Mouse (Mus musculus) hindbrain, embryonic 16.5 days (tissue): ENCODE measurements around the gene Cntrl. TPM values are rescaled to one million over a fixed set of nuclear protein-coding genes. Genes with fewer than 3 reads are reported as not detected.

Experiments used
- ATAC-seq: fragments of 200-750 bp; cut with Nextera tagmentation; 2 replicates; pipeline ENCODE4 v1.8.0; 2017; ENCODE audit warnings: moderate TSS enrichment, moderate library complexity
- H3K27ac ChIP-seq: fragments of 300-500 bp; sonication (generic); 2 replicates; pipeline ENCODE4 v1.5.1; 2014; ENCODE audit warnings: low read depth, mild to moderate bottlenecking, control low read depth, low read length, moderate library complexity
- H3K27me3 ChIP-seq: fragments of 300-500 bp; sonication (generic); replicated peaks from 2 replicates; pipeline ENCODE4 v1.6.1; 2014; ENCODE audit warnings: low read length; ENCODE audit not compliant: control insufficient read depth, insufficient read depth
- H3K36me3 ChIP-seq: fragments of 300-500 bp; sonication (generic); 2 replicates; pipeline ENCODE4 v1.6.1; 2014; ENCODE audit warnings: mild to moderate bottlenecking, low read length, moderate library complexity, mixed read lengths; ENCODE audit not compliant: control insufficient read depth, insufficient read depth
- H3K4me1 ChIP-seq: fragments of 300-500 bp; sonication (generic); 2 replicates; pipeline ENCODE4 v1.6.1; 2014; ENCODE audit warnings: low read depth, low read length; ENCODE audit not compliant: control insufficient read depth, insufficient read depth
- H3K4me2 ChIP-seq: fragments of 300-500 bp; sonication (generic); 2 replicates; pipeline ENCODE4 v1.6.1; 2014; ENCODE audit warnings: mild to moderate bottlenecking, low read length, control low read depth, moderate library complexity
- H3K4me3 ChIP-seq: fragments of 300-500 bp; sonication (generic); 2 replicates; pipeline ENCODE4 v1.5.1; 2014; ENCODE audit warnings: mild to moderate bottlenecking, low read length, control low read depth, moderate library complexity
- H3K9ac ChIP-seq: fragments of 300-500 bp; sonication (generic); 2 replicates; pipeline ENCODE4 v1.6.1; 2014; ENCODE audit warnings: low read depth, mild to moderate bottlenecking, control low read depth, low read length, moderate library complexity
- H3K9me3 ChIP-seq: fragments of 300-500 bp; sonication (generic); 2 replicates; pipeline ENCODE4 v1.6.1; 2014; ENCODE audit warnings: mild to moderate bottlenecking, low read length, moderate library complexity; ENCODE audit not compliant: control insufficient read depth
- WGBS: fragments of 180-500 bp; shearing (Covaris S2); extraction: QIAGEN DNeasy Blood & Tissue Kit; methylation state at CpG from one replicate; pipeline ENCODE4 v1.1.7; 2014; 5-methylcytosine and 5-hydroxymethylcytosine counted together
- polyA plus RNA-seq: library from polyadenylated mRNA; unstranded; fragments of >200 nt; fragmentation: Nextera tagmentation; extraction: Ambion mirVana; gene quantifications from 2 replicates; pipeline ENCODE4 v1.2.1, GENCODE M21; 2015

Gene Cntrl
- polyA plus RNA-seq, 1 experiment from 2014 or later, result 8.9 TPM

- ATAC-seq, result no peak
- no peak overlapping the region for H3K4me2 ChIP-seq
- H3K27me3 ChIP-seq, result no peaks in the 10 kb centered on the region
- no peak overlapping the region for H3K4me3 ChIP-seq
- H3K4me1 ChIP-seq, result no peaks in the 10 kb centered on the region
- no peak overlapping the region for H3K9ac ChIP-seq
- H3K9me3 ChIP-seq, result no peaks in the 10 kb centered on the region
- peaks cover 23% of the 10 kb centered on the region for H3K36me3 ChIP-seq
- WGBS, result 94% methylated on average over 12 of the region's 12 CpGs
- H3K27ac ChIP-seq, result no peak overlapping the region
These were observed 66.2 kb downstream of the Cntrl start for GRCm38 (mm10) chr2:35175281-35176065.

GRCm38 (mm10) chr2:35178153-35178552 lies 68.9 kb downstream of the Cntrl start:
- Histone ChIP-seq H3K4me2 (no peak overlapping the region), H3K9ac (no peak overlapping the region), H3K27ac (no peak overlapping the region), H3K9me3 (no peaks in the 10 kb centered on the region), H3K36me3 (peaks cover 22% of the 10 kb centered on the region), H3K4me3 (no peak overlapping the region), H3K4me1 (no peaks in the 10 kb centered on the region), H3K27me3 (no peaks in the 10 kb centered on the region)
- ATAC-seq, result no peak
- WGBS, result 81% methylated on average over 3 of the region's 3 CpGs

GRCm38 (mm10) chr2:35183115-35183673 lies 73.9 kb downstream of the Cntrl start:
- Histone ChIP-seq H3K36me3 (peaks cover 25% of the 10 kb centered on the region), H3K9me3 (no peaks in the 10 kb centered on the region), H3K9ac (no peak overlapping the region), H3K27me3 (no peaks in the 10 kb centered on the region), H3K4me2 (no peak overlapping the region), H3K27ac (no peak overlapping the region), H3K4me3 (no peak overlapping the region), H3K4me1 (no peaks in the 10 kb centered on the region)
- WGBS, result 90% methylated on average over 6 of the region's 6 CpGs
- no peak for ATAC-seq

- Histone ChIP-seq H3K9me3 (no peaks in the 10 kb centered on the region), H3K9ac (no peak overlapping the region), H3K36me3 (peaks cover 13% of the 10 kb centered on the region), H3K4me1 (no peaks in the 10 kb centered on the region), H3K4me3 (no peak overlapping the region), H3K27ac (no peak overlapping the region), H3K27me3 (no peaks in the 10 kb centered on the region), H3K4me2 (no peak overlapping the region)
- 88% methylated on average over 5 of the region's 5 CpGs for WGBS
- no peak for ATAC-seq
These were observed 79.6 kb downstream of the Cntrl start for GRCm38 (mm10) chr2:35188929-35189328.

- WGBS, result 74% methylated on average over 1 of the region's 1 CpGs
These were observed 84.7 kb downstream of the Cntrl start for GRCm38 (mm10) chr2:35193976-35194375.

GRCm38 (mm10) chr2:35195626-35196544 lies 86.6 kb downstream of the Cntrl start:
- no peak overlapping the region for H3K4me2 ChIP-seq
- ATAC-seq, result no peak
- H3K4me3 ChIP-seq, result no peak overlapping the region
- 86% methylated on average over 6 of the region's 6 CpGs for WGBS
- H3K4me1 ChIP-seq, result peaks cover 13% of the 10 kb centered on the region
- no peak overlapping the region for H3K27ac ChIP-seq
- H3K9ac ChIP-seq, result no peak overlapping the region
- H3K9me3 ChIP-seq, result no peaks in the 10 kb centered on the region
- no peaks in the 10 kb centered on the region for H3K36me3 ChIP-seq
- H3K27me3 ChIP-seq, result no peaks in the 10 kb centered on the region

More at GRCm38 (mm10) chr2:35193976-35194375, 84.7 kb downstream of the Cntrl start:
- peaks cover 5% of the 10 kb centered on the region for H3K36me3 ChIP-seq
- no peak for ATAC-seq
- no peaks in the 10 kb centered on the region for H3K27me3 ChIP-seq
- peaks cover 6% of the 10 kb centered on the region for H3K4me1 ChIP-seq
- H3K4me2 ChIP-seq, result no peak overlapping the region
- H3K9ac ChIP-seq, result no peak overlapping the region
- H3K9me3 ChIP-seq, result no peaks in the 10 kb centered on the region
- no peak overlapping the region for H3K27ac ChIP-seq
- H3K4me3 ChIP-seq, result no peak overlapping the region

- Histone ChIP-seq H3K4me3 (peak overlapping the region; percentile 72), H3K27ac (no peak overlapping the region), H3K27me3 (no peaks in the 10 kb centered on the region), H3K4me2 (peak overlapping the region; percentile 95), H3K4me1 (peaks cover 13% of the 10 kb centered on the region), H3K9me3 (no peaks in the 10 kb centered on the region), H3K36me3 (no peaks in the 10 kb centered on the region), H3K9ac (peak overlapping the region; percentile 98)
- 11% methylated on average over 5 of the region's 5 CpGs for WGBS
- no peak for ATAC-seq
These were observed 90.2 kb downstream of the Cntrl start for GRCm38 (mm10) chr2:35199541-35199940.

GRCm38 (mm10) chr2:35199971-35200897 lies 90.9 kb downstream of the Cntrl start:
- H3K4me1 ChIP-seq, result peaks cover 13% of the 10 kb centered on the region
- H3K4me3 ChIP-seq, result peak overlapping the region; percentile 72
- peak overlapping the region; percentile 98 for H3K27ac ChIP-seq
- no peaks in the 10 kb centered on the region for H3K9me3 ChIP-seq
- H3K36me3 ChIP-seq, result no peaks in the 10 kb centered on the region
- peak overlapping the region; percentile 98 for H3K9ac ChIP-seq
- peak; percentile 77 for ATAC-seq
- H3K27me3 ChIP-seq, result no peaks in the 10 kb centered on the region
- peak overlapping the region; percentile 95 for H3K4me2 ChIP-seq
- 1% methylated on average over 53 of the region's 90 CpGs for WGBS
